Mouse (Mus musculus) left cerebral cortex, adult 8-10 months (tissue): ENCODE measurements around the gene Mars. TPM values are rescaled to one million over a fixed set of nuclear protein-coding genes. Genes with fewer than 3 reads are reported as not detected.

Experiments
- DNase-seq, 2 experiments: peaks; one replicate each; pipeline ENCODE4 v3.0.0; 2022; ENCODE audit warnings: low spot score in 2 of 2
- total RNA-seq, 4 experiments: library from RNA; stranded (reverse); gene quantifications; 2 replicates each; pipeline ENCODE4 v1.2.4; 2022

The Mars gene
- total RNA-seq, 4 experiments from 2014 or later: 54.2 to 61.3 (median 56.8) TPM

- peak; percentile 63 to 71 for DNase-seq
These were observed 48.8 kb downstream of the Mars start, which contains the start of gene Kif5a for GRCm38 (mm10) chr10:127262548-127263398. Gene Kif5a, minus strand, starts transcription at chr10:127263348.

- DNase-seq: no peak
These were observed 49.7 kb downstream of the Mars start for GRCm38 (mm10) chr10:127261706-127262547.

GRCm38 (mm10) chr10:127258489-127258888, 53.1 kb downstream of the Mars start:
- no peak for DNase-seq

- DNase-seq: no peak
These were observed 53.8 kb downstream of the Mars start for GRCm38 (mm10) chr10:127257790-127258189.

- DNase-seq: no peak
These were observed 55.8 kb downstream of the Mars start for GRCm38 (mm10) chr10:127255625-127256345.

GRCm38 (mm10) chr10:127250810-127251209, 60.8 kb downstream of the Mars start:
- no peak for DNase-seq

Other genes starting within 250 kb of the Mars start
- 10 to 100 TPM; 79.8 to 91.4 (median 85.4) TPM for gene Cdk4, start 248.3 kb downstream of the Mars start, total RNA-seq
- gene Tspan31, start 241.5 kb downstream of the Mars start, total RNA-seq: 10 to 100 TPM; 60.9 to 63.2 (median 62.1) TPM
- 100 to 1,000 TPM; 595 to 685 (median 631) TPM for gene Agap2, start 236.5 kb downstream of the Mars start, total RNA-seq
- gene Os9, start 190.7 kb downstream of the Mars start, total RNA-seq: 100 to 1,000 TPM; 112 to 130 (median 122) TPM
- gene B4galnt1, start 146.6 kb downstream of the Mars start, total RNA-seq: 100 to 1,000 TPM; 105 to 118 (median 112) TPM
- gene Slc26a10, start 131.1 kb downstream of the Mars start, total RNA-seq: 1 to 10 TPM; 5.8 to 7.4 (median 6.9) TPM
- gene Arhgef25, start 121.7 kb downstream of the Mars start, total RNA-seq: 100 to 1,000 TPM; 153 to 178 (median 174) TPM
- 100 to 1,000 TPM; 211 to 218 (median 216) TPM for gene Dtx3, start 116.1 kb downstream of the Mars start, total RNA-seq
- gene Pip4k2c, start 100.2 kb downstream of the Mars start, total RNA-seq: 100 to 1,000 TPM; 104 to 112 (median 106) TPM
- gene Kif5a, start 48.4 kb downstream of the Mars start, total RNA-seq: 1,000 to 10,000 TPM; 1,113 to 1,308 (median 1,238) TPM
- 100 to 1,000 TPM; 254 to 263 (median 254) TPM for gene Dctn2, start 45.4 kb downstream of the Mars start, total RNA-seq
- 10 to 100 TPM; 32.5 to 53.7 (median 44.4) TPM for gene Mbd6, start 22.8 kb downstream of the Mars start, total RNA-seq
- gene Arhgap9, start 10.2 kb upstream of the Mars start, total RNA-seq: 1 to 10 TPM in 2 of 4 experiments, under 1 TPM in 2; 0.74 to 2.6 (median 1.6) TPM
- 1 to 10 TPM; 2.9 to 5.4 (median 3.2) TPM for gene Gli1, start 30.2 kb upstream of the Mars start, total RNA-seq
- gene Inhbe, start 42.6 kb upstream of the Mars start, total RNA-seq: under 1 TPM; 0.09 to 0.18 (median 0.16) TPM
- not detected for gene Inhbc, start 58.6 kb upstream of the Mars start, total RNA-seq
- 100 to 1,000 TPM; 247 to 279 (median 255) TPM for gene R3hdm2, start 68.5 kb upstream of the Mars start, total RNA-seq
- 1 to 10 TPM; 2.3 to 4.5 (median 3.0) TPM for gene Stac3, start 189.9 kb upstream of the Mars start, total RNA-seq
- 1 to 10 TPM; 3.8 to 5.2 (median 4.6) TPM for gene Ndufa4l2, start 203.2 kb upstream of the Mars start, total RNA-seq
- gene Shmt2, start 210.7 kb upstream of the Mars start, total RNA-seq: 10 to 100 TPM; 24.4 to 33.6 (median 25.7) TPM
- 1 to 10 TPM; 6.6 to 9.7 (median 8.4) TPM for gene Nxph4, start 222.8 kb upstream of the Mars start, total RNA-seq